Mouse (Mus musculus) embryonic facial prominence, embryonic 14.5 days (tissue): Measurements from ENCODE around the gene Triobp. TPM values are rescaled to one million over a fixed set of nuclear protein-coding genes. Genes with fewer than 3 reads are reported as not detected.

Experiments
- ATAC-seq: fragments of 200-750 bp; cut with Nextera tagmentation; 2 replicates; pipeline ENCODE4 v1.8.0; 2017; ENCODE audit warnings: low read depth, moderate number of reproducible peaks, moderate TSS enrichment
- DNase-seq: peaks from one replicate; pipeline ENCODE4 v3.0.0-alpha.2; 2015; ENCODE audit warnings: low spot score
- H3K27ac ChIP-seq: fragments of 300-500 bp; sonication (generic); replicated peaks from 2 replicates; pipeline ENCODE4 v1.5.1; 2014; ENCODE audit warnings: low read depth, mild to moderate bottlenecking, low read length, moderate library complexity
- H3K27me3 ChIP-seq: fragments of 300-500 bp; sonication (generic); replicated peaks from 2 replicates; pipeline ENCODE4 v1.6.1; 2014; ENCODE audit warnings: low read length; ENCODE audit not compliant: control insufficient read depth, insufficient read depth
- H3K36me3 ChIP-seq: fragments of 300-500 bp; sonication (generic); 2 replicates; pipeline ENCODE4 v1.6.1; 2014; ENCODE audit warnings: low read length, mixed read lengths; ENCODE audit not compliant: control insufficient read depth, insufficient read depth
- H3K4me1 ChIP-seq: fragments of 300-500 bp; sonication (generic); 2 replicates; pipeline ENCODE4 v1.6.1; 2014; ENCODE audit warnings: antibody characterized with exemption, low read length; ENCODE audit not compliant: control insufficient read depth, insufficient read depth
- H3K4me2 ChIP-seq: fragments of 300-500 bp; sonication (generic); 2 replicates; pipeline ENCODE4 v1.6.1; 2014; ENCODE audit warnings: low read depth, mild to moderate bottlenecking, low read length, moderate library complexity, mixed read lengths
- H3K4me3 ChIP-seq: fragments of 300-500 bp; sonication (generic); 2 replicates; pipeline ENCODE4 v1.5.1; 2014; ENCODE audit warnings: low read depth, mild to moderate bottlenecking, low read length
- H3K9ac ChIP-seq: fragments of 300-500 bp; sonication (generic); 2 replicates; pipeline ENCODE4 v1.6.1; 2014; ENCODE audit warnings: low read depth, mild to moderate bottlenecking, low read length, moderate library complexity, mixed read lengths
- H3K9me3 ChIP-seq: fragments of 300-500 bp; sonication (generic); 2 replicates; pipeline ENCODE4 v1.6.1; 2016; ENCODE audit warnings: low read length; ENCODE audit not compliant: control insufficient read depth
- WGBS: fragments of 180-500 bp; shearing (Covaris S2); extraction: QIAGEN DNeasy Blood & Tissue Kit; methylation state at CpG from one replicate; pipeline ENCODE4 v1.1.7; 2014; 5-methylcytosine and 5-hydroxymethylcytosine counted together
- polyA plus RNA-seq: library from polyadenylated mRNA; unstranded; fragments of >200 nt; fragmentation: Nextera tagmentation; extraction: Ambion mirVana; gene quantifications from 2 replicates; pipeline ENCODE4 v1.2.1, GENCODE M21; 2014

Triobp gene
- polyA plus RNA-seq, 1 experiment from 2014 or later = 46.2 TPM

DNA sequence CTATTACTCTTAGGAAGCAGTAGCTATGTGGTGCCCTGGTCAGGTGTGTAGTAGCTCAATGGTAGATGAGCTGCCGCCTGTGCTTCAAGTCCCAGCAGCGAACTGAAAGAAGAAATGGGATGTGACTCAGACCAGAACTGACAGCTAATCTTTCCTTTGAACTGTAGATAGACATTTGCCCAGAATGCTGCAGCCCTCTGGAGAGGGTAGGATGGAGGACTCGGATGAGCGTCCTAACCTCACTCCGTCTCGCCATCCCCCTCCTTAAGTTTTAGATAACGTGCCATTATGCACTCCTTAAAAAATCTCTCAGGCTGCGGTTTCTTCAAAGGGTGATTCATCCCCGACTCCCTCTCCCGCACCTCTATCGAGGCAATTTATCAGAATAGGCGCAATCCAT, 27.6 kb upstream of the Triobp start:
- Histone ChIP-seq H3K9me3 (no peaks in the 10 kb centered on the region), H3K4me2 (no peak overlapping the region), H3K4me3 (no peak overlapping the region), H3K9ac (no peak overlapping the region), H3K4me1 (peaks cover 34% of the 10 kb centered on the region), H3K27ac (no peak overlapping the region), H3K36me3 (peaks cover 9% of the 10 kb centered on the region; the same call in 1 of the 2 replicates), H3K27me3 (no peaks in the 10 kb centered on the region)
- DNase-seq (no peak), ATAC-seq (no peak)
- 70% methylated on average over 12 of the region's 12 CpGs for WGBS

DNA sequence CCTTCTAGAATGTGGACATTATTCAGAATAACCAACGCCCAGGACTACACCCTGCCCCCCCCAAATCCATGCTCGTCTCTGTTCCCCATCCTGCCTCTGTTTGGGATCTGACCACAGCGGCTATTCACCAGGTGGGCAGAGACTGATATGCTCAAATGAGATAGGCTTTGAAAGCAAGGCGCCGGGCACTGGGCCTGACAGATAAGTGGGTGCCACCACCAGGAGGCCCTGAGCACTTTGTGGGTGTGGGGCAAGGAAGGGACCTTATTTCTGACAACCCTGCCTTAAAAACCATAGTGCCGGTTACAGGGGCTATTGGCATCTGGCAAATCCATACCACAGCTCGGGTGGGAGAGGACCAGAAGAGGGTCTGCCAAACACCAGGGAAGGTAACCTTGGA, 24.8 kb upstream of the Triobp start:
- Histone ChIP-seq H3K36me3 (peaks cover 9% of the 10 kb centered on the region; the same call in 1 of the 2 replicates), H3K4me3 (no peak overlapping the region), H3K9me3 (no peaks in the 10 kb centered on the region), H3K27me3 (no peaks in the 10 kb centered on the region), H3K27ac (no peak overlapping the region), H3K9ac (0 out of 2 replicates have a peak overlapping the region, but pooled peaks have one; percentile 15), H3K4me1 (peaks cover 29% of the 10 kb centered on the region), H3K4me2 (no peak overlapping the region)
- no peak for DNase-seq
- no peak for ATAC-seq
- 87% methylated on average over 7 of the region's 7 CpGs for WGBS

DNA sequence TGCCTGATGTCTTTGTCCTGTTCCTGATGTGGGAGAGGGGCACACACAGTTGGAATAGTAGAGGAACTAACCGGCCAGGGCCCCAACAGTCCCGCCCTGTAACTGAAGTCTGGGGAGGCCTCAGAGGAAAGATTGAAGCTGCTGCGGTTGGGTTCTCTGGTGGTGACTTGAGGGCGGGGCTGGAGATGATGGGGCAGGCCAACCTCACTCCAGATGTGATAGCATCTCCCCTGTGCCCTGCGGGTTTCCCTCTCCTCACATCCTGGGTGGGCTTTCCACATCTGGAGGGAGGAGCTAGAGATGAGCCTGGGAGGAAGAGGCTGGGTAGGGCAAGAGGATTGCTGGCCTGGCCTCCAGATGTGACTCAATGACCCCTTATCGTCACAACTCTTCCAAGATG, 23.9 kb upstream of the Triobp start:
- Histone ChIP-seq H3K4me2 (peak overlapping the region; percentile 25; the same call in 1 of the 2 replicates), H3K4me1 (peaks cover 29% of the 10 kb centered on the region), H3K9ac (0 out of 2 replicates have a peak overlapping the region, but pooled peaks have one; percentile 15), H3K27me3 (no peaks in the 10 kb centered on the region), H3K36me3 (peaks cover 6% of the 10 kb centered on the region; the same call in 1 of the 2 replicates), H3K27ac (peak overlapping the region; percentile 56), H3K9me3 (no peaks in the 10 kb centered on the region), H3K4me3 (no peak overlapping the region)
- 24% methylated on average over 6 of the region's 6 CpGs for WGBS
- ATAC-seq (no peak), DNase-seq (peak; percentile 63)

DNA sequence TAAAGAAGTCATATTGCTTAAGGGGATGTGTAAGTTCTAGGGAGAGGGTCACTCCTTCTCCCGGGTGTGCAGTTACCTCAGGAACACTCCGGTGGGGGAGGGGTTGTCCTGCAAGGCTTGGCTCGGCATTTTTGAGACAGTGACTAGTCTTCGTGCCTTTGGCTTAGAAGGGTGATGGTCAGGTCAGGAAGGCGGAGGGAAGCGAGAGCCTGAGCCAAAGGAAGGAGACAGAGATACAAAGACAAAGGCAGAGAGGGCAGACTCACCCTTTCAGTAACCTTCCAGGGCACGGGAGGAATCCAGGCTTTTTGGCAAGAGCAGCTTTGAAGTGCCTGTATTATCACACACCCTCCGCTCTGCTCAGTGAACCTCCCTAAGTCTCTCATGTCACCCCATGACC, 22.4 kb upstream of the Triobp start:
- DNase-seq (no peak), ATAC-seq (no peak)
- Histone ChIP-seq H3K9ac (no peak overlapping the region), H3K9me3 (no peaks in the 10 kb centered on the region), H3K27ac (peak overlapping the region; percentile 91), H3K4me2 (no peak overlapping the region), H3K4me3 (no peak overlapping the region), H3K4me1 (peaks cover 29% of the 10 kb centered on the region), H3K27me3 (no peaks in the 10 kb centered on the region), H3K36me3 (peaks cover 15% of the 10 kb centered on the region)
- 34% methylated on average over 7 of the region's 8 CpGs for WGBS

DNA sequence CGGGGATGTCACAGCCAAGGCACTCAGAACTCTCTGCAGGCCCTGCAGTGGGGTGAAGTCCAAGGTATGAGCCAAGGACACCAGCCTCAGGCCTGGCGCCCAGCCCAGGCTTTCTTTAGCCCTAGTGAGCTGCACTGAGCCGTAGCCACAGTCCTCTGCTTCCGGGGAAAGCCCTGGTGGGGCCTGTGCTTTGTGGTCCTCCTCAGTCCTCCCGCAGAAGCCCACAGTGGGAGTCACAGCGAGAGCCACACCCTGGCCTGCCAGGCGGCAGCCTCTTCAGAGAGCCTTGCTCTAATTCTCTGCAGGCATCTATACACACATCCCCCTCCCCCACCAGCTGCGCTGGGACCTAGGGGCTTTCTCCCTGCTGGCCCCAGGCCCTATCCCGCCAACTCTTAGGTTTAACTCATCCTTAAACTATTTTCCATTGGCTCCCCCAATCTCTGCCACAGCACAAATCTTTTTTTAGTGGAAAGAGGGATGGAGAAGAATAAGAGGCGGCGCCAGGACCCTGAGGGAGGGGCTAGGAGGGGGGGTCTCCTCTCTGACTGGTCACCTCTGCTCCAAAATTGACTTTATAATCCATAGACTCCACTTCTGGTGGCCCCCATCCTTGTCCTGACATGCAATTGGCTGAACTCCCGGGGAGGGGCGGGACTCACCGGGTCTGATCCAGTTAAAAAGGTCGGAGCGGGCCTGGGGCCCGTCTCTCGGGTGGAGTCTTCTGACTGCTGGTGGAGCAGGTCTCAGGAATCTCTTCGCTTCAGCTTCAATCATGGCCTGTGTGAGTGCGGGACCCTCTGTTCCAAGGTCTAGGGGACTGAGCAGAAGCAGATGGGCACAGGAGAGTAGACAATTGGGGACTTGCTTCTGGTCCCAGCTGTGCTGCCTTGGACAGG, 21.3 kb upstream of the Triobp start, which contains the start of gene Lgals1:
Gene Lgals1, plus strand, starts transcription at position 705 of the 899 bp plus-strand sequence.
- Histone ChIP-seq H3K27me3 (no peaks in the 10 kb centered on the region), H3K36me3 (peaks cover 23% of the 10 kb centered on the region), H3K4me3 (peak within 1 kb of the TSS; percentile 45), H3K9ac (peak within 1 kb of the TSS; percentile 66), H3K27ac (peak within 1 kb of the TSS; percentile 91), H3K9me3 (no peaks in the 10 kb centered on the region), H3K4me2 (peak within 1 kb of the TSS; percentile 94), H3K4me1 (peaks cover 29% of the 10 kb centered on the region)
- WGBS = 2% methylated on average over 18 of the region's 20 CpGs
- peak; percentile 98 for DNase-seq
- peak; percentile 84 for ATAC-seq

DNA sequence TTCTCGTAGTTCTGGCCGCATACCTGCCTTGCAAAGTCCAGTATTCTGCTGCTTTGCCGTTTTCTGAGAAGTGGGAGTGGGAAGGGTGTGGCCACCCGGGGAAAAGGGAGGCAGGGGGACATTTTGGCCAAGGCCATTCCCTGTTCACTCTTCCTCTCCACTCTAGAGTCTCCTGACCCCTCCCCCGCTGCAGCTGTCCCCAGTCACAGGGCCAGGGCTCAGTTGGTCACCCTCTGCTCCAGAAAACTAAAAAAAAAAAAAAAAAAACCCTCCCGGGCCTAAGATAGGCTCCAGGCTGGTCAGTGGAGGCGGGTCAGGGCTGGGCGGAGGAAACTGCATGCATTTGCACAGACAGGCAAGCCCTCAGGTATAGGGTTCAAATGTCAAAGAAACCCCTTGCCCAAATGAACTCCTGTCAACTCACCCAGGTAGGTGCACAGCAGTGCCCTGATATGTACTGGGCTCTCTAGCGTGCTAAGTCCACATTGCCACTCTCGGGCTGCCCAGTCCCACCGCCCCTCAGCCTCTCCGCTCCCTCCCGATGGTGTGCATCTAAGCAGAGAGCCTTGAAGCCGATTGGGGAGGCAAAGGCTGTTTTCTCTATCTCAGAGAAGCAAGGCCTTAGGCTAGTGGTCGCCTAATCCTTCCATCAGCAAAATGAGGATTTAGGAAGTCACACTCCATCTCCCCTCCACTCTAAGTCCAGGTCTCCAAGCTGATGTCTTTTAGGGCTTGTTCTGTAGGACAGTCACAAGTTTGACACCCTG, 20.3 kb upstream of the Triobp start:
- ATAC-seq = no peak
- Histone ChIP-seq H3K4me2 (peak overlapping the region; percentile 94), H3K9ac (peak overlapping the region; percentile 66), H3K27me3 (no peaks in the 10 kb centered on the region), H3K9me3 (no peaks in the 10 kb centered on the region), H3K36me3 (peaks cover 23% of the 10 kb centered on the region), H3K4me1 (peaks cover 29% of the 10 kb centered on the region), H3K4me3 (peak overlapping the region; percentile 45), H3K27ac (peak overlapping the region; percentile 91)
- DNase-seq = no peak
- 19% methylated on average over 15 of the region's 15 CpGs for WGBS

DNA sequence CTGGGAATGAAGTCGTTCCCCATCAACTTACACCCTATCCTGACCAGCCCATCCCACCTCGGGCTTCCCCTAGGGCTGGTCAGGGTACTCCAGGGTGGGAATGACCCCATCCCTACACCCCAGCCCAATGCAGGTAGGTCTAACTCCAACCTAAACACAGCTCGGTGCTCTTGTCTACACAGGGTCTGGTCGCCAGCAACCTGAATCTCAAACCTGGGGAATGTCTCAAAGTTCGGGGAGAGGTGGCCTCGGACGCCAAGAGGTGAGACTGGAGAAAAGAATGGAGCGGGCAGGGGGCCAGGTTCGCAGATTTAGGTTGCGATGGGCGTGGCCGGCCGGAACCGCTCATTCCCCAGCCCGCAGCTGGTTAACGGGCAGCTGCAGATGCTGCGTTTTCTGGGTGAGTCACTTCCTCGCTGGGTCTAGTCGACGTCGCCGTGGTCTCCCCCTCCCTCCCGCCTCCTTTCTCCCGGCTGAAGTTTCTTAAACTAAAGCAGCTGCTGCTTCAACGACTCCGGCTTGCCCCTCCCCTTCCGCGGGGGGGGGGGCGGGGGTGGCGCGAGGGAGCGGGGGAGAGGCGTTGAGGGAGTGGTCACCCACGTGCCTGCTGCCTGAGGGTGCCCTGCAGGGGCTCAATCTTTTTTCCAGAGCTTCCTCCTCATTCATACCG, 19.6 kb upstream of the Triobp start:
- Histone ChIP-seq H3K4me1 (peaks cover 28% of the 10 kb centered on the region), H3K36me3 (peaks cover 23% of the 10 kb centered on the region), H3K27me3 (no peaks in the 10 kb centered on the region), H3K9me3 (no peaks in the 10 kb centered on the region), H3K27ac (peak overlapping the region; percentile 91), H3K9ac (peak overlapping the region; percentile 66), H3K4me3 (peak overlapping the region; percentile 45), H3K4me2 (peak overlapping the region; percentile 94)
- peak; percentile 69 for ATAC-seq
- peak; percentile 96 for DNase-seq
- WGBS = under 1% methylated on average over 21 of the region's 35 CpGs

DNA sequence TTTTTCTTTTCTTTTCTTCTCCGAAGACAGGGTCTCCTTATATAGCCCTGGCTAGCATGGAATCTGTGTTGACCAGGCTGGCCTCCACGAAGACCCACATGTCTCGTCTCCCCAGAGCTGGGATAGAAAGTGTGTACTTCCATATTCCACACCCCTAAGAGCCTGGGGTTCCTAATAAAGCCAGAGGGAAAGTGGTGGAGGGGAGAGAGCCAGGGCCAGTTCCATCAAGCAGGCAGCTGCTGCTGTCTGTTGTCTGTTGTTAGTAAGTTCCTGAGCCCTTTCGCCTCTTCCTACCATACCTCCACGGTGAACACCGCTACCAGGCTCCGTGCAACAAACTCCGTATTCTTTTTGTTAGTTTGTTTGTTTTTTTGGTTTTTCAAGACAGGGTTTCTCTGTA, 19.0 kb upstream of the Triobp start:
- H3K4me1 ChIP-seq = peaks cover 21% of the 10 kb centered on the region
- peak overlapping the region; percentile 66 for H3K9ac ChIP-seq
- ATAC-seq = no peak
- WGBS = 46% methylated on average over 8 of the region's 8 CpGs
- H3K27ac ChIP-seq = peak overlapping the region; percentile 91
- H3K27me3 ChIP-seq = no peaks in the 10 kb centered on the region
- peaks cover 23% of the 10 kb centered on the region for H3K36me3 ChIP-seq
- peak overlapping the region; percentile 45 for H3K4me3 ChIP-seq
- H3K4me2 ChIP-seq = peak overlapping the region; percentile 94
- DNase-seq = no peak
- no peaks in the 10 kb centered on the region for H3K9me3 ChIP-seq
